Mouse (Mus musculus) inflammation-experienced regulatory T-cells, adult 6 months (primary cell): ENCODE results near the gene Gtf3c3. TPM values are rescaled to one million over a fixed set of nuclear protein-coding genes. Genes with fewer than 3 reads are reported as not detected.

Experiments
- ATAC-seq: one replicate; pipeline ENCODE4 v1.8.0; 2017
- polyA plus RNA-seq, 3 experiments: library from polyadenylated mRNA; unstranded; fragments of 100-300 nt; shearing (Covaris generic); gene quantifications; one replicate each; pipeline ENCODE4 v1.2.1; 2017

Gtf3c3 gene
- 10 to 100 TPM; 15.3 to 18.9 (median 18.7) TPM for polyA plus RNA-seq

DNA sequence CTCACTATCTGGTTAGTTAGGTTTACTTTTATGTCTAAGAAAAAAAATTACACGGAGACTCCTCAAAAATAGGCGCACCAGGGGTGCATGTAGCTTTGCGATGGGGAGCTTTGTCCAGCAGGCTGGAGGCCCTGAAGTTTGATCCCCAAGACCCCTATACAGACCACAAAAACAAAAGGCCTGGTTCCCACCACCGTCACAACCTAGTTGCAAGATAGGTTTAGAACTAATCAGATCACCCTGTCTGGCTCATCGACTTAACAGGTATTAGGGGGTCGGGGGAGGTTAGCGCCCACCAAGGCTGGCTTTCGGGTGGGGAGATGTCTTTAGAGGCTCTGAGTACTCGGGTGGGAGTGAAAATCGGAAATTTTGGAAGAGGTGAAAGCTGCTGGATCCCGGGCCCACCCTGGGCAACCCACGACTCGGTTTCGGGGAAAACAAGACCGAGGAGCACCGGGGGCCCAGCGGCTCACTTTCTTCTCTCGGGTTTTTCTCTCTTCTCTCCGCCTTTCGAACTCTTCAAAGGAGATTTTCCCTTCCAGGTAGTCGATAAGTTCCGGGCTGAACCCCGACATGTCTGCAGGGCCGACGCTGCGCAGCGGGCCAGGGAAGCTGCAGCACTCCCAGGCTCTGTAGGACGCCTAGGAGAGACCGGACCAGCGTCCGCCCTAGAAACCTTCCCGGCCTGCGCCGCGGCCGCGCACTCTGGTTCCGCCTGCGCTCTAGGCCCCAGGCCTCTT lies at the start of gene Gtf3c3:
Gene Gtf3c3, minus strand, starts transcription at position 632 of the 740 bp plus-strand sequence.
- peak; percentile 88 for ATAC-seq

DNA sequence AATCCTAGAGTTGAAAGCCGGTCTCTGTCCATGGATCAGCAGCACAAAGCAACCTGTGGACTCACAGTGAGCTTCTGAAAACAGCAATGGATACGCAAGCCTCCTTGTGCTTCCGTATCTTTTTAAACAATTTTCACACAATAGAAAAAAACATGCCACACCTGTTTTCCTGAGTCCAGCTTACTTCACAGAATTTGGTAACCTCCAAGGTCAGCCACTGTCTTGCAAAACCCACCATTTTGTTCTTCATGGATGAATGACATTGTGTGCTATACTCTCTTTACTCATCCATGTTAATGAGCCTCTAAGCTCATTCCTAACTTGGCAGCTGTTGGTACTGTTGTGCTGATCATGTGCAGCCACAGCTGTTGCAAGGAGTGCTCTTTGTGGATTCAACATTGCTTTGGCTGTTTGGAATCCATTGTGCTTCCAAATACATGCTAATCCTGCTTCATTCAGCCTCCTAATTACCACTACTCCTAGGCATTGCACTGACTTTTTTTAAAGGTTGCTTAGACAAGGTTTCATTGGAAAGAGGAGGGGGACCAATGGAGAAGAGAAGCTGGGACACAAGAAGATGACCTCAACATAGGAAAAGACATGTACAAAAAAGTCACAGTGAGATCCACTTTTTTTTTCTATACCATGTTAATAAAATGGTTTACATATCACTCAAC lies 46.1 kb upstream of the Gtf3c3 start:
- ATAC-seq, result no peak

DNA sequence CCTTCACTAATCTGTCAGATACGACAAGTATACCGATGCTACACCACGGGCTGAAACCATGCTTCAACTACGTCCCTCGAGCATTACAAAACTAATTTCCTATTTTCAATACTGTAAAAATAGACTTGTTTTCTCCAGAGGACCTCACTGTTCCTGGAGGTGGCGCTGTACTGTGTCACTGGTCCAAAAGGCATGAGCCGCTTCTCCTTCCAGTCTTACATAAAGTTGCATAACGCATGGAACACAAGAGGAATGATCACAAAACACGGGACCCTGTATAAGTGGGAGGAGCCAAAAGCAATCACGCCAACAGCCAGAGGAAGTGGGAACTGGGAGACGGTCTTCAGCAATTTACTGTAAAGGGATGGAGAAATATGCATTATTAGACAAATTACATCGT lies 41.7 kb upstream of the Gtf3c3 start:
- ATAC-seq, result no peak

DNA sequence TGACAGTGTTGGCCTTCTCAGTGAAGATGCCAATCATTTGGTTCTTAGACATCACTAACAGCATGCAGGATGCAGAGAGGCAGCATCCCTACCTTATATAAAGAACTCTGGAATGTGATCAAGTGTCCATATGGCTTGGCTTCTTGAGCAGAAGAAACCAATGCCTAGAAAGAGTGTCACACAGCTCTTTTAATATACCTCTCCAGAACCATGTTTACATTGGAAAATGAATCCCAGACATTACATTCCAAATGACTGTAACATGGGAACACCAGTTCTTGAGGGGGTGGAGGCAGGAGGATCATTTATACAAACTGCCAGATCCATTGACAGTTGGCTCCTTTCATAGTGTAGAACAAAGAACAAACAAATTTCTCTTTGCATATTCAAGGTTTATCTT lies 29.9 kb upstream of the Gtf3c3 start:
- ATAC-seq, result no peak

DNA sequence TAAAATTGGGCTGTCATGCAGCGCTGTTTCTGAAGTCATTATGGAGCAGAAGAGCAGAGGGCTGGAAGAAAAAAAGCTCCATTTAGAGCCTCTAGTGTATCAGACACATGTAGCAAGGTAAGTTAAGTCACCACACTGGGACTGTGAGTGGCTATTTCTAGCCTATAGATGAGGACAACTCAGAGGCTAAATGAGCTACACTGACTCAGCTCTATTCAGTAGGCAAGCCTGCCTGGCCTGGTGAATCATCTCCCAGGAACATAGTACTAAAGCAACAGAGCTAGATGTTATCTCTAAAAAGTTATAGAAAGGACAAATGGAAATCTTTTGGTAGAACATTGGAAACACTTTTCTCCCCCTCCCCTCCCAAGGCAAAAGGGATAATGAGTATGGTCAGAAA lies 28.6 kb upstream of the Gtf3c3 start:
- ATAC-seq, result no peak

DNA sequence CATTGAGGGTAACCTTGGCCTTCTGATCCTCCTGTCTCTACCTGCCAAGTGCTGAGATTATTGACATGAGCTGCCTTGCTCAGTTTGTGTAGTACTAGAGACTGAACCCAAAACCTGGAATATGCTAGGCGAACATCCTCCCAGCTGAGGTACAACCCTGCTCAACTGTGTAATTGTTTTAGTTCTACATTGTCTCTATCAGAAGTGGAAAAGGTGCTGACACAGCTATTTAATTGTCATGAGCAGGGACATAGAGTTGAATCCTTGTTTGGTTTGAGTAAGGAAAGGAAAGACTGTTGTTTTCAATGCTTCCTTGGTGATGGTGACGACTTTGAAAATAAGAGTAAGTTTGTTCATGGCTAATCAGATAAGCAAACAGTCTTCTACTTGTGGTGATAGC lies 13.3 kb upstream of the Gtf3c3 start:
- no peak for ATAC-seq

DNA sequence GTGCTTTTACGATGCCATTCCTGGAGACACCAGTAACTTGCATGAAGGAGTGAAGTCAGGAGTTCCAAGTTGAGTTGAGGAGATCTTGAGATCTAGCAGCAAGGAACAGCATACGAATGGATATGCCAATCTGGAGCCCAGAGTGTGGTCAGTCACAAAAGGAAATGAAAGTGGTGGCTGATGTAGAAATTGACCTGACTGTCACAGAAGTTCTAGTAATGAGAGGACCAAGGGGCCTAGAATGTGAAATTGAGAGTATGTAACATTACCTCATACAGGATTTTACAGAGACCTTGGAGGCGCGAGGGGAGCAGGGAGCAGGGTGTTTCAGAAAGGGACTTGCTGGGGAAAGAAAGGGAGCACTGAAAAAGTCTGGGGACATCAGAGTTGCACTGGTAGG lies 10.1 kb upstream of the Gtf3c3 start:
- no peak for ATAC-seq

DNA sequence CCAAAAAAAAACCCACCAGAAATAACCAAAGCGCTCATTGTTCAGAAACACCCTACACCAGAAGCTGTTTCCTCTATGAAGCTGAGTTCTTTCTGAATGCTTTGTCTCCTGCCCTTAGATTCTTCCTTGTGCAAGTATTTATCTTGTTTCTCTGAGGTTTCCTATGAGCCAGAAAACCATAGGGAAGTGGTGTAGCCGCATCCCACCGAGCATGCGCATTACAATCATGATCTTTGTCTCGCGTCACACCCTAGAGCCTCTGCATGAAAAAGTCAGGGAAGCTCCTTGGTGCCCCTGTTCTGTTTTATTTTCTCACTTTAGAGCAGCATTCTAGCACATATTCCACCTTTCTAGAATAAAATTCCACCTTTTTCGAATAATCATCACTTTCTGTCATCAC lies 4.9 kb upstream of the Gtf3c3 start:
- ATAC-seq, result no peak

DNA sequence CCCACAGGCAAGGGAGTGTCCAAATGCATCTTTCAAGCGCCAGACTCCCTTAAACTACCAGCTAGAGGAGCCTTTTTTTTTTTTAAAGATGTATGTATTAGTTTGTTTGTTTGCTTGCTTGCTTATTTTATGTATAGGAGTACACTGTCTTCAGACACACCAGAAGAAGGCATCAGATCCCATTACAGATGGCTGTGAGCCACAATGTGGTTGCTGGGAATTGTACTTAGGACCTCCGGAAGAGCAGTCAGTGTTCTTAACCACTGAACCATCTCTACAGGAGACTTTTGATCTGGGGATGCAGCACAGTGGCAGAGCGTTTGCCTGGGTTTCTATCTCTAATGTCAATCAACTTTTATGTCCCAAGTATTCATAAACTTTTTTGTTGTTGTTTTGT lies 307 bp upstream of the Gtf3c3 start:
- ATAC-seq, result no peak

DNA sequence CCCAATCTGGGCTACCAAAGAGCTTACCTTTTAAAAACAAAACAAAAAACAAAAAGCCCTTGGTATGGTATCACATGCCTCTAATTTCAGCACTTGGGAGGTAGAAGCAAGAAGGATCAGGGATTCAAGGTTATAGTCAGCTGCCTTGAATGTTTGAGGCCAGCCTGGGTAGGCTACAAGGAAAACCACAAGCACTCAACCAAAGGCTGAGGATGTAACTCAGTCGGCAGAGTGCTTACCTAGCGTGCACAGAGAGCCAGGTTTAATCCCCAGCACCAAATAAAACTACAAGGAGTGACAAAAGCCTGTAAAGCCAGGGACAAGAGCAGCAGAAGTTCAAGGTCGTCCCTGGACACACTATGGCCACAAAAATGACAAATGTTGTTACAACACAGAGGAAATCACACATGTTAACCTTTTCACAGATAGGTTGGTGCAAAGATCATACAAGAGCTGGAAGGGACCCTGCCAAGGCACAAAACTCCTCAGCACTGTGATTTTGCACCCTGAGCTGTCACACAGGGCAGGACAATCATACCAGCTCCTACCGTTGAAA lies 16.5 kb downstream of the Gtf3c3 start:
- peak; percentile 15 for ATAC-seq

DNA sequence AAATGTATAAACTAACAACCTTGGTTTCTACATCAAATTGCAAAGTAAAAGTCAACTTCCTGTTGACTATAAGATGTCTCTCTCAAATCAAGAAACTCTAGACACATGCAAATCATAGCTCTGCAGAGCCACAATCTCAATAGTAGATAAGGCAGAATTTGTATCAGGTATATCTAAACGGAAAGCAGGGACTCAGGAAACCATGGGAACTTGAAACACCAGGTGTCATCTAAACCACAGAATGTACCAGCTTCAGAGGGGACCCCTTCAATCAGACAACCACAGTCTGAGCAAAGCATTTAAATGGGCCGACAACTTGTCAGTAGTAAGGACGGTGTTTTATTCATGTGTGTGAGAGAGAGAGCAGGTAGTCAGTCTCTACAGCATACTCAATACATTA lies 17.1 kb downstream of the Gtf3c3 start:
- peak; percentile 86 for ATAC-seq

DNA sequence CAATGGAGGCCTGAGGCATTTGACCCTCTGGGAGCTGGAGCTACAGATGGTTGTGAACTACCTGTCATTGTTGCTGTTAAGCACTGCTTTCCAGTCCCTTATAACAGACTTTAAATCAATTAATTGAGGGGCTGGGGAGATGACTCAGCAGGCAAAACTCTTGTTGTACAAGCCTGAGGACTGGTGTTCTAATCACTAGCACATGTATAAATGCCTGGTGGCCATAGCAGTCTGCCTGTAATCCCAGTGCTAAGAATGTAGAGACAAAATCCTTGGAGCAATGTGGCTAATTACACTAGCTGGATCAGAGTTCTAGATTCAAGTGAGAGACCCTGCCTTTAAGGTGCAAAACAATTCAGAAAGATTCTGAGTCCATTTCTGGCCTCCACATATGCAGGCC lies 36.0 kb downstream of the Gtf3c3 start:
- ATAC-seq, result no peak

DNA sequence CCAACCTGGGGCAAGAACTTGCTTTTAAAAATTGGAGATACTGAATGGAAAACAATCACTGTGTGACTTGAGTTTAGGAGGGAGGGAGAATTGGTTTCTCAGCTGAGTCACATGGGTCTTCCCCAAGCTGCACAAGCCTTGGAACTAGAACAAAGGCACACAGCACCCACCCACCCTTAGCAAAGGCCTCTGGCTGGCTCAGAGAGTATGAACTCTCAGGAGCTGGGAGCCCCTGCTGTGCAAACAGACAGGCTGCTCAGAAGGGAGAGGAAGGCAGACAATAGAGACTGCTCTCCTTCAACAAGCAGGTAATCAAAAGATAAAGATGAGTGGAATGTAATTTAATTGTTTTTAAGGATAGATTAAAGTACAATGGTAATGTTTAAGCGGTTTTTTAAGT lies 54.5 kb downstream of the Gtf3c3 start:
- ATAC-seq, result no peak

DNA sequence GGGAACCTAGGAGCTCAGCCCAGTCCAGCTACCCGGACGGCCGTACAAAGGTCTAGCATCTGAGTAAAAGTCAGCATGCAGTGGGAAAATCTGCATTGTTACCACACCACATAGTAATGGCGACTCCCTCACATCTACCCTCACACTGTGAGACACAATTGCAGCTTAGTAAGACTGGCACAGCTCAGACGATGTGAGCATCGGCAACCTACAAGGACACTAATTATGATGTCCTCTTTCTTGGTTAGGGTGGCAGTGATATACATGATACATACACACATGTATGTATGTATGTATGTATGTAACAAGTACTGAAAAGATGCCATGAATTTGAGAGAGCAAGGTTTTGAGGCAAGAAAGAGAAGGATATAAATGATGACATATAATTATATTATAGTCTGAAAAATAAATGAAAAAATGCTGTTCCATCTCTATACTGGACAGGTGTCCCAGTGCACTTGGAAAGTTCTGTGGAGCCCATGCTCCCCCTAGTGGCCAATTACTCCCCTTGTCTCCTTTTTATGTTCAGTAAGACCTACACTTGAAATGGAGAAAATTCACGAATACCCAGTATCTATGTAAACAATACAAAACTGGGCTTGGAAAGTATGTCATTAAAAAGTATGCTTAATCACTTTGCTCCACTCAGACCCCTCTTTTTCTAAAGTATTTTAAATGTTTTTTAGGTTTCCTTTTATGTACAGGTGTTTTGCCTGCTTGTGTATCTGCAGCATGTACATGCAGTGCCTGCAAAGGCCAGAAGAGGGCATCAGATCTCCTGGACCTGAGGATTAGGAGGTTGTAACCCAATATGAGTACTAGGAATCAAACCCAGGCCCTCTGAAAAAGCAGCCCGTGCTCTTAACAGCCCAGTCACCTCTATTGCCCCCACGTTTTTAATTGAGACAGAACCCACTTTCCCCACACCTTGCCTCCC lies 57.5 kb downstream of the Gtf3c3 start:
- no peak for ATAC-seq

DNA sequence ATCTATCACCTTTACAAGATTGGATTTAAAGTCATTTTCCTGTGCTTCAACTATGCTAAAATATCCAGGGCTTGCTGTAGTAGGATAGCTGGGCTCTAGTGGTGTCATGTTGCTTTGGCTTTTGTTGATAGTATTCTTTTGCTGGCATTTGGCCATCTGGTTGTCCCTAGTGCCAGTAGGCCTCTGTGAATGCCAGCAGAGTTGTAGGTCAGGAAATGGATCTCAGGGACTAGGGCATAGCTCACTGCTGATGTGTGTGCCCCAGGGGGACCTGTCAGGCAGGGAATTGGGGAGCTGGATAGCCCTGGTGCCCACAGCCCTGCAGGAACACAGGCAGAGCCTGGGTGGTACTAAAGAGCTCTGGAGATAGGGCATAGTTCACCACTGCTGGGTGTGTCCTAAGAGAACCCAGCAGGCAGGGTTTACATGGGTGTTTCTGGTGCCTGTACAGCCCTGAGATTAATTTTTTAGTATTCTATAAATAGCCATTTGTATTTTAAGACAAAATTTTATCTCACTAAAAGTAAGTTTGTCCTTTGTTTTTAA lies 61.2 kb downstream of the Gtf3c3 start:
- ATAC-seq, result no peak

DNA sequence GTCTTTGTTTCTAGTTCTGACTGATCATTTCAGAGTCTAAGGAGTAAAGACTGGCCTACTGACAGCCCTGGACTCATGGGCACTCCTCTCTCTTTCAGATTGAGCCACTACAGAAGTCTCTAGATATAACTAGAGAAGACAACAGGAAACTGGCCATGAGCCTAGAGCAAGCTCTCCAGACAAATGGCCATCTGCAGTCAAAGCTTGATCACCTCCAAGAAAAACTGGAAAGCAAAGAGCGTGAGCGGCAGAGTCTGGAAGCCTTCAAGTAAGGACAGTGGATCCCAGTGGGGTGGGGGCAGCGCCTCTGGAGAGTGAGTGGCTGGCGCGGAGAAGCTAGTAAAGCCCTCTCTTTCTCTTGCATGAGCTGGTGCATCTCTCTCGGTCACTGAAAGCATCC lies 82.2 kb downstream of the Gtf3c3 start:
- no peak for ATAC-seq

DNA sequence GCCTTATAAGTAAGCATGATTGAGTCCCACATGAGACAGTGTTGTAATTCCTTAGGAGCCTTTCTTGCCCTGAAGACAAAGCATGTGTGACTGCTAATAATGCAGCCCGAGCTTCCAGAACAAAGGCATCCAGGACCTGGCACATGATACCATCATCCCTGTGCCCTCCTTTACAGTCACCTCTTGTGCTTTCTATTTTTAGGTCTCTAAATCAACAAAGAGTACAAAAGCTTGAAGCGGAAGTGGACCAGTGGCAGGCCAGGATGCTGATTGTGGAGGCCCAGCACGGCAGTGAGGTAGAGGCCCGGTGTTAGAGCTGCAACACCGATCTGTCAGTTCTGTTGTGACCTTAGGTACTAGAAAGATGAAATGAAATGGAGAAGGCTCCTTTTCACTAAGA lies 83.3 kb downstream of the Gtf3c3 start:
- ATAC-seq, result no peak

DNA sequence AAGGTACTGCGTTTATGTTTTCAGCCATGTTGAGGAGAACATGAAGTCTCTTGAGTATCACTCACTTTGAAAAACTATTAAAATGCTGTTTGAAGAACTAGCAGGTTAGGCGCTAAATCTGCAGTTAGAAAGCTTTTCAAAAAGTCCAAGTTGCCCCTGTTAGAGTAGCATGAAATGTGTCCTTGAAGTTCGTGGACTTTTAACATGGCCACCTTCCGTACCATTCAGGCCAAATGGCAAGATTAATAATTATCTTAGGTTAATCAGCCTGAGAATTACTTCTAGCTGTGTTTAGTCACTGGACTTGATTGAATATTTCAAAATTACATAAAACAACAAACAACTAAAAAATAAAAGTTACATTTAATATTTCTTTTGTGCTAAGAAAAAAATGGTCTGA lies 84.0 kb downstream of the Gtf3c3 start:
- no peak for ATAC-seq
